Mouse (Mus musculus) midbrain, embryonic 10.5 days (tissue): ENCODE data around the gene Rbms1. TPM values are rescaled to one million over a fixed set of nuclear protein-coding genes. Genes with fewer than 3 reads are reported as not detected.
"Not testable (repeated sequence)": the region's sequence is repeated elsewhere in the genome, so short reads cannot be mapped to it uniquely, and the experiment has no call there.

Experiments
- DNase-seq: peaks from one replicate; pipeline ENCODE4 v3.0.0-alpha.2; 2017; ENCODE audit warnings: low spot score
- H3K27ac ChIP-seq: fragments of 300-500 bp; sonication (generic); replicated peaks from 2 replicates; pipeline ENCODE4 v1.5.1; 2016; ENCODE audit warnings: mild to moderate bottlenecking
- H3K27me3 ChIP-seq: fragments of 300-500 bp; sonication (generic); 2 replicates; pipeline ENCODE4 v1.6.1; 2016; ENCODE audit warnings: low read depth, mild to moderate bottlenecking; ENCODE audit not compliant: poor library complexity, severe bottlenecking
- H3K36me3 ChIP-seq: fragments of 300-500 bp; sonication (generic); 2 replicates; pipeline ENCODE4 v1.6.1; 2016; ENCODE audit warnings: mild to moderate bottlenecking, moderate library complexity
- H3K4me1 ChIP-seq: fragments of 300-500 bp; sonication (generic); 2 replicates; pipeline ENCODE4 v1.6.1; 2016
- H3K4me3 ChIP-seq: fragments of 300-500 bp; sonication (generic); 2 replicates; pipeline ENCODE4 v1.5.1; 2016; ENCODE audit warnings: mild to moderate bottlenecking, moderate library complexity
- H3K9me3 ChIP-seq: fragments of 300-500 bp; sonication (generic); replicated peaks from 2 replicates; pipeline ENCODE4 v1.6.1; 2016; ENCODE audit warnings: mild to moderate bottlenecking
- WGBS: fragments of 180-500 bp; shearing (Covaris S2); methylation state at CpG from one replicate; pipeline ENCODE4 v1.1.7; 2016; 5-methylcytosine and 5-hydroxymethylcytosine counted together
- polyA plus RNA-seq: library from polyadenylated mRNA; unstranded; fragments of >200 nt; fragmentation: Nextera tagmentation; extraction: Ambion mirVana; gene quantifications from 2 replicates; pipeline ENCODE4 v1.2.1, GENCODE M21; 2016

Gene Rbms1
- polyA plus RNA-seq, 1 experiment from 2014 or later = 53.2 TPM

- Histone ChIP-seq H3K36me3 (no peaks in the 10 kb centered on the region), H3K4me3 (no peak overlapping the region), H3K4me1 (peaks cover 25% of the 10 kb centered on the region), H3K9me3 (no peaks in the 10 kb centered on the region), H3K27me3 (no peaks in the 10 kb centered on the region), H3K27ac (no peak overlapping the region)
- WGBS = 94% methylated on average over 4 of the region's 4 CpGs
- no peak for DNase-seq
These were observed 114.5 kb downstream of the Rbms1 start for GRCm38 (mm10) chr2:60848478-60848877.

GRCm38 (mm10) chr2:60847984-60848383 lies 115.0 kb downstream of the Rbms1 start:
- WGBS = 93% methylated on average over 3 of the region's 3 CpGs
- no peaks in the 10 kb centered on the region for H3K9me3 ChIP-seq
- DNase-seq = no peak
- H3K4me3 ChIP-seq = no peak overlapping the region
- no peaks in the 10 kb centered on the region for H3K27me3 ChIP-seq
- no peak overlapping the region for H3K27ac ChIP-seq
- no peaks in the 10 kb centered on the region for H3K36me3 ChIP-seq
- H3K4me1 ChIP-seq = peaks cover 20% of the 10 kb centered on the region

- H3K36me3 ChIP-seq = no peaks in the 10 kb centered on the region
- no peak for DNase-seq
- H3K4me1 ChIP-seq = peaks cover 17% of the 10 kb centered on the region
- H3K27ac ChIP-seq = no peak overlapping the region
- no peaks in the 10 kb centered on the region for H3K27me3 ChIP-seq
- no peaks in the 10 kb centered on the region for H3K9me3 ChIP-seq
- H3K4me3 ChIP-seq = no peak overlapping the region
- WGBS = 59% methylated on average over 5 of the region's 5 CpGs
These were observed 117.6 kb downstream of the Rbms1 start for GRCm38 (mm10) chr2:60845316-60845894.

GRCm38 (mm10) chr2:60844259-60844658 lies 118.7 kb downstream of the Rbms1 start:
- H3K4me3 ChIP-seq = no peak overlapping the region
- WGBS = 92% methylated on average over 1 of the region's 1 CpGs

GRCm38 (mm10) chr2:60843633-60844032 lies 119.4 kb downstream of the Rbms1 start:
- no peak for DNase-seq
- no peaks in the 10 kb centered on the region for H3K36me3 ChIP-seq
- H3K4me3 ChIP-seq = no peak overlapping the region
- peaks cover 18% of the 10 kb centered on the region for H3K4me1 ChIP-seq
- WGBS = 86% methylated on average over 3 of the region's 3 CpGs
- H3K9me3 ChIP-seq = no peaks in the 10 kb centered on the region
- no peak overlapping the region for H3K27ac ChIP-seq
- no peaks in the 10 kb centered on the region for H3K27me3 ChIP-seq

More at GRCm38 (mm10) chr2:60844259-60844658, 118.7 kb downstream of the Rbms1 start:
- H3K27ac ChIP-seq = no peak overlapping the region
- no peaks in the 10 kb centered on the region for H3K9me3 ChIP-seq
- no peak for DNase-seq
- H3K4me1 ChIP-seq = peaks cover 12% of the 10 kb centered on the region
- H3K27me3 ChIP-seq = no peaks in the 10 kb centered on the region
- H3K36me3 ChIP-seq = no peaks in the 10 kb centered on the region

- H3K9me3 ChIP-seq = no peaks in the 10 kb centered on the region
- H3K4me1 ChIP-seq = peaks cover 19% of the 10 kb centered on the region
- no peaks in the 10 kb centered on the region for H3K36me3 ChIP-seq
- H3K4me3 ChIP-seq = no peak overlapping the region
- H3K27ac ChIP-seq = no peak overlapping the region
- no peaks in the 10 kb centered on the region for H3K27me3 ChIP-seq
- no peak for DNase-seq
- WGBS = 76% methylated on average over 4 of the region's 4 CpGs
These were observed 120.0 kb downstream of the Rbms1 start for GRCm38 (mm10) chr2:60842976-60843375.

GRCm38 (mm10) chr2:60840922-60841321 lies 122.1 kb downstream of the Rbms1 start:
- Histone ChIP-seq H3K9me3 (no peaks in the 10 kb centered on the region), H3K4me1 (peaks cover 34% of the 10 kb centered on the region), H3K27me3 (no peaks in the 10 kb centered on the region), H3K27ac (no peak overlapping the region), H3K4me3 (no peak overlapping the region), H3K36me3 (no peaks in the 10 kb centered on the region)
- WGBS = 82% methylated on average over 4 of the region's 4 CpGs
- no peak for DNase-seq

GRCm38 (mm10) chr2:60839498-60839897 lies 123.5 kb downstream of the Rbms1 start:
- H3K4me1 ChIP-seq = peaks cover 23% of the 10 kb centered on the region
- no peaks in the 10 kb centered on the region for H3K9me3 ChIP-seq
- no peak for DNase-seq
- H3K27ac ChIP-seq = no peak overlapping the region
- no peaks in the 10 kb centered on the region for H3K36me3 ChIP-seq
- no peak overlapping the region for H3K4me3 ChIP-seq
- 84% methylated on average over 4 of the region's 4 CpGs for WGBS
- H3K27me3 ChIP-seq = no peaks in the 10 kb centered on the region

GRCm38 (mm10) chr2:60838856-60839255 lies 124.1 kb downstream of the Rbms1 start:
- DNase-seq = no peak
- WGBS = 73% methylated on average over 5 of the region's 5 CpGs
- Histone ChIP-seq H3K9me3 (no peaks in the 10 kb centered on the region), H3K4me1 (peaks cover 23% of the 10 kb centered on the region), H3K36me3 (no peaks in the 10 kb centered on the region), H3K27ac (no peak overlapping the region), H3K27me3 (no peaks in the 10 kb centered on the region), H3K4me3 (no peak overlapping the region)

- WGBS = 85% methylated on average over 5 of the region's 5 CpGs
- H3K4me1 ChIP-seq = peaks cover 26% of the 10 kb centered on the region
- H3K27ac ChIP-seq = no peak overlapping the region
- H3K36me3 ChIP-seq = no peaks in the 10 kb centered on the region
- no peak overlapping the region for H3K4me3 ChIP-seq
- H3K27me3 ChIP-seq = no peaks in the 10 kb centered on the region; the same call in 1 of the 2 replicates
- no peaks in the 10 kb centered on the region for H3K9me3 ChIP-seq
- DNase-seq = no peak
These were observed 125.4 kb downstream of the Rbms1 start for GRCm38 (mm10) chr2:60837616-60838015.

- DNase-seq = no peak
- no peaks in the 10 kb centered on the region for H3K9me3 ChIP-seq
- H3K4me1 ChIP-seq = peaks cover 35% of the 10 kb centered on the region
- H3K27ac ChIP-seq = no peak overlapping the region
- no peaks in the 10 kb centered on the region for H3K36me3 ChIP-seq
- WGBS = 93% methylated on average over 7 of the region's 7 CpGs
- H3K27me3 ChIP-seq = no peaks in the 10 kb centered on the region; the same call in 1 of the 2 replicates
- no peak overlapping the region for H3K4me3 ChIP-seq
These were observed 126.8 kb downstream of the Rbms1 start for GRCm38 (mm10) chr2:60836237-60836636.

- Histone ChIP-seq H3K4me1 (peaks cover 35% of the 10 kb centered on the region), H3K27me3 (no peaks in the 10 kb centered on the region; the same call in 1 of the 2 replicates), H3K9me3 (no peaks in the 10 kb centered on the region), H3K27ac (no peak overlapping the region), H3K4me3 (no peak overlapping the region), H3K36me3 (no peaks in the 10 kb centered on the region)
- no peak for DNase-seq
- WGBS = 87% methylated on average over 7 of the region's 7 CpGs
These were observed 128.7 kb downstream of the Rbms1 start for GRCm38 (mm10) chr2:60834293-60834692.

GRCm38 (mm10) chr2:60832254-60832653 lies 130.7 kb downstream of the Rbms1 start:
- peaks cover 23% of the 10 kb centered on the region for H3K4me1 ChIP-seq
- no peaks in the 10 kb centered on the region for H3K36me3 ChIP-seq
- no peak overlapping the region for H3K4me3 ChIP-seq
- no peaks in the 10 kb centered on the region for H3K9me3 ChIP-seq
- DNase-seq = no peak
- 63% methylated on average over 8 of the region's 8 CpGs for WGBS
- H3K27ac ChIP-seq = no peak overlapping the region
- no peaks in the 10 kb centered on the region; the same call in 1 of the 2 replicates for H3K27me3 ChIP-seq

GRCm38 (mm10) chr2:60830464-60830863 lies 132.5 kb downstream of the Rbms1 start:
- not testable (repeated sequence) for H3K36me3 ChIP-seq, H3K9me3 ChIP-seq, DNase-seq, H3K27me3 ChIP-seq, H3K27ac ChIP-seq, H3K4me3 ChIP-seq
- H3K4me1 ChIP-seq = peaks cover 12% of the 10 kb centered on the region
- 47% methylated on average over 1 of the region's 1 CpGs for WGBS
